Mouse (Mus musculus) hindbrain, embryonic 11.5 days (tissue): ENCODE results near the gene Ywhab. TPM values are rescaled to one million over a fixed set of nuclear protein-coding genes. Genes with fewer than 3 reads are reported as not detected.
A peak's percentile ranks its signal among the peaks of the same experiment; 100 is the strongest.

ENCODE experiments used
- ATAC-seq: fragments of 200-750 bp; cut with Nextera tagmentation; 2 replicates; pipeline ENCODE4 v1.8.0; 2017; ENCODE audit warnings: mild to moderate bottlenecking, moderate TSS enrichment, moderate library complexity; ENCODE audit not compliant: low FRiP score
- DNase-seq: peaks from one replicate; pipeline ENCODE4 v3.0.0-alpha.2; 2015; ENCODE audit warnings: low spot score
- H3K27ac ChIP-seq: fragments of 300-500 bp; sonication (generic); 2 replicates; pipeline ENCODE4 v1.5.1; 2014; ENCODE audit warnings: mild to moderate bottlenecking, low read depth, low read length
- H3K27me3 ChIP-seq: fragments of 300-500 bp; sonication (generic); 2 replicates; pipeline ENCODE4 v1.6.1; 2014; ENCODE audit warnings: mild to moderate bottlenecking, low read length, moderate library complexity, mixed read lengths; ENCODE audit not compliant: control insufficient read depth, insufficient read depth
- H3K36me3 ChIP-seq: fragments of 300-500 bp; sonication (generic); 2 replicates; pipeline ENCODE4 v1.6.1; 2014; ENCODE audit warnings: mild to moderate bottlenecking, low read length, moderate library complexity, mixed read lengths; ENCODE audit not compliant: control insufficient read depth, insufficient read depth
- H3K4me1 ChIP-seq: fragments of 300-500 bp; sonication (generic); replicated peaks from 2 replicates; pipeline ENCODE4 v1.6.1; 2014; ENCODE audit warnings: low read length, mixed read lengths; ENCODE audit not compliant: control insufficient read depth, insufficient read depth
- H3K4me2 ChIP-seq: fragments of 300-500 bp; sonication (generic); replicated peaks from 2 replicates; pipeline ENCODE4 v1.6.1; 2014; ENCODE audit warnings: mild to moderate bottlenecking, low read depth, low read length
- H3K4me3 ChIP-seq: fragments of 300-500 bp; sonication (generic); 2 replicates; pipeline ENCODE4 v1.5.1; 2014; ENCODE audit warnings: low read depth, low read length
- H3K9ac ChIP-seq: fragments of 300-500 bp; sonication (generic); 2 replicates; pipeline ENCODE4 v1.6.1; 2014; ENCODE audit warnings: low read depth, low read length
- H3K9me3 ChIP-seq: fragments of 300-500 bp; sonication (generic); 2 replicates; pipeline ENCODE4 v1.6.1; 2016; ENCODE audit warnings: low read length; ENCODE audit not compliant: control insufficient read depth
- WGBS: fragments of 180-500 bp; shearing (Covaris S2); extraction: QIAGEN DNeasy Blood & Tissue Kit; methylation state at CpG from one replicate; pipeline ENCODE4 v1.1.7; 2014; 5-methylcytosine and 5-hydroxymethylcytosine counted together
- polyA plus RNA-seq: library from polyadenylated mRNA; unstranded; fragments of >200 nt; fragmentation: Nextera tagmentation; extraction: Ambion mirVana; gene quantifications from 2 replicates; pipeline ENCODE4 v1.2.1, GENCODE M21; 2014

Gene Ywhab
- polyA plus RNA-seq, 1 experiment from 2014 or later: 328 TPM

GRCm38 (mm10) chr2:164041523-164041922, 46.8 kb downstream of the Ywhab start:
- no peaks in the 10 kb centered on the region for H3K9me3 ChIP-seq
- no peak overlapping the region for H3K9ac ChIP-seq
- H3K4me2 ChIP-seq: no peak overlapping the region
- DNase-seq: no peak
- WGBS: 90% methylated on average over 2 of the region's 2 CpGs
- no peaks in the 10 kb centered on the region for H3K36me3 ChIP-seq
- H3K27ac ChIP-seq: no peak overlapping the region
- H3K27me3 ChIP-seq: no peaks in the 10 kb centered on the region
- H3K4me1 ChIP-seq: no peaks in the 10 kb centered on the region
- H3K4me3 ChIP-seq: no peak overlapping the region
- no peak for ATAC-seq

GRCm38 (mm10) chr2:164047197-164047690, 52.5 kb downstream of the Ywhab start:
- Histone ChIP-seq H3K4me3 (0 out of 2 replicates have a peak overlapping the region, but pooled peaks have one; percentile 0), H3K9me3 (no peaks in the 10 kb centered on the region), H3K4me1 (no peaks in the 10 kb centered on the region), H3K27ac (no peak overlapping the region), H3K4me2 (peak overlapping the region; percentile 22), H3K27me3 (no peaks in the 10 kb centered on the region), H3K36me3 (no peaks in the 10 kb centered on the region), H3K9ac (no peak overlapping the region)
- WGBS: 7% methylated on average over 11 of the region's 16 CpGs
- DNase-seq: peak; percentile 35
- ATAC-seq: peak; percentile 60; the same call in 1 of the 2 replicates

GRCm38 (mm10) chr2:164053767-164054166, 59.0 kb downstream of the Ywhab start:
- peaks cover 1% of the 10 kb centered on the region for H3K36me3 ChIP-seq
- 92% methylated on average over 8 of the region's 8 CpGs for WGBS

GRCm38 (mm10) chr2:164054671-164055070, 59.9 kb downstream of the Ywhab start:
- H3K36me3 ChIP-seq: peaks cover 6% of the 10 kb centered on the region
- no peaks in the 10 kb centered on the region for H3K4me1 ChIP-seq
- H3K9me3 ChIP-seq: no peaks in the 10 kb centered on the region
- H3K9ac ChIP-seq: no peak overlapping the region
- no peaks in the 10 kb centered on the region for H3K27me3 ChIP-seq
- no peak overlapping the region for H3K27ac ChIP-seq
- no peak overlapping the region for H3K4me2 ChIP-seq
- 94% methylated on average over 8 of the region's 8 CpGs for WGBS
- DNase-seq (no peak), ATAC-seq (no peak)
- H3K4me3 ChIP-seq: no peak overlapping the region

More at GRCm38 (mm10) chr2:164053767-164054166, 59.0 kb downstream of the Ywhab start:
- no peak overlapping the region for H3K9ac ChIP-seq
- no peaks in the 10 kb centered on the region for H3K27me3 ChIP-seq
- no peak overlapping the region for H3K27ac ChIP-seq
- no peaks in the 10 kb centered on the region for H3K4me1 ChIP-seq
- no peak overlapping the region for H3K4me2 ChIP-seq
- H3K9me3 ChIP-seq: no peaks in the 10 kb centered on the region
- DNase-seq: no peak
- ATAC-seq: no peak
- no peak overlapping the region for H3K4me3 ChIP-seq

- Histone ChIP-seq H3K9ac (no peak overlapping the region), H3K27ac (no peak overlapping the region), H3K4me1 (no peaks in the 10 kb centered on the region), H3K36me3 (peaks cover 11% of the 10 kb centered on the region), H3K4me3 (no peak overlapping the region), H3K4me2 (no peak overlapping the region), H3K27me3 (no peaks in the 10 kb centered on the region), H3K9me3 (no peaks in the 10 kb centered on the region)
- WGBS: 95% methylated on average over 8 of the region's 8 CpGs
- DNase-seq: no peak
- no peak for ATAC-seq
Observed at GRCm38 (mm10) chr2:164059634-164060235, 65.0 kb downstream of the Ywhab start.

Other genes with a start within 250 kb of the Ywhab start
- gene Ada, start 244.7 kb upstream of the Ywhab start, polyA plus RNA-seq: 4.7 and 6.0 TPM in 2 replicates
- 0.17 and 0.19 TPM in 2 replicates for gene Ccn5, start 174.1 kb upstream of the Ywhab start, polyA plus RNA-seq
- gene Kcnk15, start 141.3 kb upstream of the Ywhab start, polyA plus RNA-seq: not detected in 2 replicates
- 0.68 and 0.71 TPM in 2 replicates for gene Rims4, start 76.3 kb upstream of the Ywhab start, polyA plus RNA-seq
- 0.62 and 1.2 TPM in 2 replicates for gene Pabpc1l, start 30.5 kb downstream of the Ywhab start, polyA plus RNA-seq
- 32.7 and 41.1 TPM in 2 replicates for gene Stk4, start 75.4 kb downstream of the Ywhab start, polyA plus RNA-seq
- 50.0 and 54.6 TPM in 2 replicates for gene Tomm34, start 76.2 kb downstream of the Ywhab start, polyA plus RNA-seq
- gene Kcns1, start 176.2 kb downstream of the Ywhab start, polyA plus RNA-seq: 0.28 TPM in 1 of 2 replicates, not detected in the other
- gene Wfdc5, start 187.8 kb downstream of the Ywhab start, polyA plus RNA-seq: not detected in 2 replicates
- gene Wfdc12, start 195.6 kb downstream of the Ywhab start, polyA plus RNA-seq: not detected in 2 replicates
- not detected in 2 replicates for gene Wfdc15a, start 205.2 kb downstream of the Ywhab start, polyA plus RNA-seq
- gene Wfdc15b, start 226.7 kb downstream of the Ywhab start, polyA plus RNA-seq: not detected in 2 replicates
- not detected in 2 replicates for gene Svs2, start 243.5 kb downstream of the Ywhab start, polyA plus RNA-seq